Mouse (Mus musculus): ENCODE data around the gene Tex264.
"Not testable (repeated sequence)": the region's sequence is repeated elsewhere in the genome, so short reads cannot be mapped to it uniquely, and the experiment has no call there.

Gene Tex264

DNA sequence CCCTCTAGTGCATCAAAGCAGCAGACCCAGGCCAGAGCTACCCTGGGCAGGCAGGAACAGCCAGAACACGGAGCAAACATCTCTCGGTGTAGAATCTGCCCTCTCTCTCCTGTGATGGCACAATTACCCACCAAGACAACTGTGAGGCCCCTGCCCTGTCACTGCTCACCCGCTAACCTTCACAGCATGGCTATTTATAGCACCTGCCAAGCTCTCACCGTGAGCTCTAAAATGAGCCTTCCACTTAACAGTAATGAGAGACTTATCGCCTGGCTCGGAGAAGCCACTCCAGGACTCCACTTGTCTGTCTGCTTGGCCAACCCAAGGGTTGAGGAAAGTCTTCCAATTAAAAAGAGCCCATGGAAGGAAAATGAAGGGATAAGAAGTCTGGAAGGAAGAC, 22.5 kb downstream of the Tex264 start:
- no peak for DNase-seq (ENCODE audit: low read depth, low spot score)

GRCm38 (mm10) chr9:106659935-106660334, 25.8 kb downstream of the Tex264 start:
- DNase-seq (ENCODE audit: low read depth, low spot score) = no peak

DNA sequence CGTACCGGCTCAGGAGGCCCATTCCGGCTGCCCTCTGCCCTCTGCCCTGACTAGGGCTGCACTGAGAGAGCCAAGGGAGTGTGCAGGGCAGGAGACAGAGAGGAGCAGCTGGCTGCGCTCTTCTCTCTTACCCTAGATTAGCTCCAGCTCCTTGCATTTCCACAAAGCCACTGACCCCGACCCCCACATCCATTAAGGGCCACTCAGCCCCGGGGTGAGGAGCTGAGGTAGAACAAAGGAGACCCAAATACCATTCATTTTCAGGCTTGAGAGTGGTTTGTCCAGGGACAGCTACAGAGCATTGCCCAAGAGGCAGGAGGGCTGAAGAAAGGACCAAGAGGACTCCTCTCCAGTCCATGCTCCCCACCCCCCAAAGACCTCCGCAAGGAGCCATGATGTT, 26.3 kb downstream of the Tex264 start:
- no peak for DNase-seq (ENCODE audit: low read depth, low spot score)

DNA sequence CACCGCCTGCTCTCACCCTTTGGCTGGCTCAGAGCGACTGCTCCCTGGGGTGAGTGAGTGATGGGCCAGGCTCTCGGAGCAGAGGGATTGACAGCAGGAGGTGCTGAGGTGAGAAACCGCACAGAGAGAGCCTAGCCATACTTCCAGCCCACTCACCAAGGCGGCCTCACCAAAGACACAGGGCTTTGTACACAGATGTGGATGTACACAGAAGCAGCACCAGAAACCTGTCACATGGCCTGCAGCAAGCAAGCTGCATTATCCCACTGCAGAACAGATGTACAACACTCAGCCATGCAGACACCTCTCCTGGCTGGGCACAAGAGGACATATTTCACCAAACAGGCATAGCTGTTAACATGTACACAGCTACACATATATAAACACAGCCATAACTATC, 28.1 kb downstream of the Tex264 start:
- DNase-seq (ENCODE audit: low read depth, low spot score) = no peak

GRCm38 (mm10) chr9:106656820-106657219, 28.9 kb downstream of the Tex264 start:
- DNase-seq (ENCODE audit: low read depth, low spot score) = no peak

GRCm38 (mm10) chr9:106655884-106656720, 29.6 kb downstream of the Tex264 start, which contains the start of gene Grm2:
Gene Grm2, minus strand, starts transcription at chr9:106656082.
- DNase-seq (ENCODE audit: low read depth, low spot score) = peak; percentile 85

GRCm38 (mm10) chr9:106652720-106653119, 33.0 kb downstream of the Tex264 start:
- no peak for DNase-seq (ENCODE audit: low read depth, low spot score)

DNA sequence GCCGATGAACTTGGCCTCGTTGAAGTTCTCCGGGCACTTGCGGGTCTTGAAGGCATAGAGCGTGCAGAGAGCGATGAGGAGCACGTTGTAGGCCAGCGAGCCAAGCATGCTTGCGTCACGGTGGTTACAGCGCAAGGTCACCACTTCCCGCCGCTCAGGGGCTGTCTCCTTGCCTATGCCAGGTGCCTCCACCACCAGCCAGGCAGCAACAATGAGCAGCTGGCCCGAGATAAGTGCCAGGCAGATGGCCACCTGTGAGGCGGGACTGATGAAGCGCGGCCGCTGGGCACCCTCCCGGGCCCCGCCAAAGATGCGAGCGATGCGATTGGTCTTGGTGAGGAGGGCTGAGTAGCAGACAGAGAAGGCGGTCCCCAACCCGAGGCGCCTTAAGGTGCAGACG, 38.5 kb downstream of the Tex264 start:
- DNase-seq (ENCODE audit: low read depth, low spot score) = no peak

- peak; percentile 81 for DNase-seq (ENCODE audit: low read depth, low spot score)
These were observed 39.9 kb downstream of the Tex264 start for GRCm38 (mm10) chr9:106645684-106646271.

GRCm38 (mm10) chr9:106643787-106644186, 41.9 kb downstream of the Tex264 start:
- peak; percentile 90 for DNase-seq (ENCODE audit: low read depth, low spot score)

GRCm38 (mm10) chr9:106643128-106643527, 42.6 kb downstream of the Tex264 start:
- peak; percentile 93 for DNase-seq (ENCODE audit: low read depth, low spot score)

DNA sequence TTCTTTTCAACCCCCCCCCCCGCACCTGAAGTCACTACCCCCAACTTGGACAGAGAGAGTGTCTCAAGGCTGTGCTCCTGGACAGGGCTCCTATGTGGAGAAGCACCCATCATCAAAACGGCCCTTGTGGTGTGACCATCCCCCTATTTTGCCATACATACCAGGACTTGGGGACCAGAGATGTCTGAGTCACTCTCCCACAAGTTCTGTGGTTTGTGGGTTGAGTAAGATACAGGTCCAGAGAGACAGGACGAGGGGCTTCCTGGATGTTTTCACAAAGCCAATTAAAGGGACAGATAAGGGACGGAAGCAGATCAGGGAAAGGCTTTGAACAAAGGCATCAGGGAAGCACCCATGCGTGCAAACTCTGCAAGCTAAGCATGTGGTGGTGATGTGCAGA, 44.4 kb downstream of the Tex264 start:
- no peak for DNase-seq (ENCODE audit: low read depth, low spot score)

- DNase-seq (ENCODE audit: low read depth, low spot score) = no peak
These were observed 47.6 kb downstream of the Tex264 start for GRCm38 (mm10) chr9:106638154-106638553.

- no peak for DNase-seq (ENCODE audit: low read depth, low spot score)
These were observed 53.5 kb downstream of the Tex264 start for GRCm38 (mm10) chr9:106632185-106632584.

DNA sequence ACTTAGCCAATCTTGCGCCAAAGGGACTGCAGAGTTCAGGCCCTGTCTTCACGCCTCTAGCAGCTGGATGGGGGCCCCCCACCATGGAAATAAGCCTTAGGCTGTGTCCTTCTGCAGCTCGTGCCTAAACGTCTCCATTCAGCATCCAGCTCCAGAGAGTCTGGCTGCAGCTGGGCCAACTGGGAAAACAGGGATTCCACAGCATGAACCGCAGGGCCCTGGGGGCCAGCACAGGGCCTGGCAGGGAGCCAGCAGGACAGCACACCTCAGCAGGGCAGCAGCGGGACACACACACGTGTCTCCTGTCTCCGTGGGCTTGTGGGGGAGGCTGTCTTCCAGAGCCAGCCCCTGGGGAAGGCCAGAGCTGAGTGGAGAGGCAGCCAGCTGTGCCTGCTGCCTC, 57.9 kb downstream of the Tex264 start:
- DNase-seq (ENCODE audit: low read depth, low spot score) = not testable (repeated sequence)

DNA sequence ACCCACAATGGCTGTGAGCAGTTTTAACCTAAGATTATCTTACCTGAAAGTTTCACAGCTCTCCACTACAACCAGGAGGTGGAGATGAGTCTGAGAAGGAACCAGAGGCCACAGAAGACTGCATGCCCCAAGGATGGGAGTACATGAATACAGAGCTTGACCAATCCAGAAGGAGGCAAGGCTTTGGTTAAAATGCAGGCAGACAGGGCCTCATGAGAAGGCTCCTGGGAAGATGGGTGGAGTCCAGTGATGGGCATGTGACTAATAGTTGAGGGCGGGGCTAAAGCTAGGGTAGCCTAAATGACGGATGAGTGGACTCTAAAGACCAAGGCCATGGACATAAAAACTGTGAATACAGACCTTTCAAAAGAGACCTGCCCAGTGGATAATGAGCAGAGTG, 59.4 kb downstream of the Tex264 start, which contains the start of gene Iqcf6:
Gene Iqcf6, plus strand, starts transcription at position 301 of the 400 bp plus-strand sequence.
- no peak for DNase-seq (ENCODE audit: low read depth, low spot score)

DNA sequence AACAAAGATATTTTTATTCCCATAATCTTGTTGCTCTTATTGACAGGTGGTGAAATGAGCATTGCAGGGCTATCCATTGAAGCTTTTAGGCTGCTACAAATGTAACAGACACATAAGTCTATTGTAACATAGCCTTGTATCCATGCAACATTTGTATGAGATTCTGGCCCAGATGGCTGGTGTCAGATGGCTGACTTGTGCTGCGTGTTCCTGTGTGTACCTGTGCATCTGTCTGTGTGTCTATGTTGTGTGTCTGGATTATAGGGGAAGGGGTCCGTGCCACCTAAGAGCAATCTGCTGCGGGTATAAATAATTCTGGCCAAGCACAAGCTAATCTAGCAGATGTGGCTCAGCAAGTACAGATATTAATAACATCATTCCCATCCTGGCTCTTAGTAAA, 68.2 kb downstream of the Tex264 start:
- no peak for DNase-seq (ENCODE audit: low read depth, low spot score)

DNA sequence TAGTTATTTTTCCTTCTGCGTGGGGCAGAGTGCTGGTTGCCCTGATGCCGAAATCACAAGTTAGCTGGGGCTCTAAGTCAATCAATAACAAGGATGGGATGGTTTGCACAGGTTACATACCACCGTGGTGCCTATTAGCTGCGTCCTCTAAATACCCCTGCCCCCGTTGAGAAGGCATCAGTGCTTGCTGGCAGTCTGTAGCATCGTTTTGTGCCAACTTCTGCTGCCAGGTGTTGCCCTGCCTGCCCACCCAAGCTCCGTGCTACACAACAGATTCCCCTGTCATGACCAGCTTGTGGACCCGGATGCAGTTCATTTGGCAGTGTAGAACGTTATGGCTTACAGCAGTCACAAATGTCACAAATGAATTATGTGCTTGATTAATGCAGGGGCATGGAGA, 69.4 kb downstream of the Tex264 start:
- DNase-seq (ENCODE audit: low read depth, low spot score) = no peak

DNA sequence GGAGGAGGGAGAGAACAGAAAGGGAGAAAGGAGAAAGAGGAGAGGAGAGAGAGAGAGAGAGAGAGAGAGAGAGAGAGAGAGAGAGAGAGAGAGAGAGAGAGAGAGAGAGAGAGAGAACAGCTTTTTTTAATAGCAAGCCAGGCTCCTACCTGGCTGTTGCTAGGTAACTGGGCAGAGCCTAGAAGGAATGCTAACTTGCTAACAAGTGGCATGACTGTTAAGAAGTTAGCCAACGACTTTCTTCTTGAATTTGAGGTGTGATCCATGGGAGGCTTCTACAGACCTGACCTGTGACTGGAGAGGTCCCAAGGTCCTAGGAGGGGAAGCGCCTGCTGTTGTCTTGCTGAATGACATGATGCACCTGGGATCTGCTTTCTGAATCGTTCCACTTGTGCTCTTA, 71.1 kb downstream of the Tex264 start:
- no peak for DNase-seq (ENCODE audit: low read depth, low spot score)

DNA sequence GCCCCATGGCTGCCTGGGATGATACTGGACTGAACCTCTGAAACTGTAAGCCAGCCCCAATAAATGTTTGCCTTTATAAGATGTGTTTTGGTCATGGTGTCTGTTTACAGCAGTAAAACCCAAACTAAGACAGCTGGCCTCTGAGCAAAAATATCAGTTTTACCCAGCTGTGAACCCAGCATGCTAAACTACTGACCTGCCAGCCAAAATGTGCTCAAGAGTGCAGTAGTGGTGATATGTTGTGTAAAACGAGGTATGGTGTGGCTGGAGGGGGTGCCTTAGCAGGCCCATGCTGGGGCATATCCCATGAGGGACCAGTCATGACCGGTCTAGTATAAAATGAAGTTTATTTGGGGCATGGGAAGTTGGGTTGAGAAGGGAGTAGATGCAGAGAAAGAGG, 71.8 kb downstream of the Tex264 start:
- no peak for DNase-seq (ENCODE audit: low read depth, low spot score)

DNA sequence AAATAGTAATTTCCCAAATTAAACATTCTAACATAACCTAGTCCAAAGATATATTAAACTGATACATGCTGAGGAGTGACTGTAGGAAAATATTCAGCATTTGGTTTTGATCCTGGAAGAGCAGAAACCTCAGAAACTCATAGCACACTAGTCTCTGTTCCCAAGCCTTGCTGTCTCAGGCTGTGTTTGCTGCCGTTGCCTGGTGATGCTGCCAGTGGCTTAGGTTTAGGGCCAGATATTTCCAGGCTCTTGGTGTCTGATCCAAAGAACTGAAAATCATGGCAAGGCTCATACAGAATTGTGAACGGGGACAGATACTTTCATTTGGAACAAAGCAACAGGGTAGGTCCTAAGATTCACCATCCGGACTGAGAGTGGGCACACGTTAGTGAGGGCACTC, 75.0 kb downstream of the Tex264 start:
- DNase-seq (ENCODE audit: low read depth, low spot score) = no peak
